Mouse (Mus musculus) brown adipose tissue, adult 24 weeks (tissue): ENCODE measurements around the gene Gmpr. TPM values are rescaled to one million over a fixed set of nuclear protein-coding genes. Genes with fewer than 3 reads are reported as not detected.

Source experiments
- H3K27ac ChIP-seq: fragments of 200-500 bp; replicated peaks from 2 replicates; pipeline ENCODE4 v1.5.1; 2012; ENCODE audit warnings: low read depth, mild to moderate bottlenecking, low read length
- H3K4me1 ChIP-seq: fragments of 200-500 bp; 2 replicates; pipeline ENCODE4 v1.6.1; 2012; ENCODE audit warnings: low read length, mixed read lengths; ENCODE audit not compliant: control insufficient read depth, insufficient read depth, insufficient read length
- H3K4me3 ChIP-seq: fragments of 200-500 bp; 2 replicates; pipeline ENCODE4 v1.5.1; 2012; ENCODE audit warnings: low read depth, mild to moderate bottlenecking, low read length, moderate library complexity; ENCODE audit not compliant: insufficient read depth
- polyA plus RNA-seq: library from polyadenylated mRNA; stranded (reverse); fragments of >200 nt; gene quantifications from 2 replicates; pipeline ENCODE4 v1.2.4, GENCODE M21; 2012; ENCODE audit not compliant: missing spikeins, insufficient read depth, insufficient read length

Gene Gmpr
- polyA plus RNA-seq, 1 experiment = 74.5 TPM

GRCm38 (mm10) chr13:45583061-45583460 is 75.8 kb downstream of the Gmpr start:
- Histone ChIP-seq H3K27ac (no peak overlapping the region), H3K4me1 (peaks cover 4% of the 10 kb centered on the region; the same call in 1 of the 2 replicates), H3K4me3 (no peak overlapping the region)

GRCm38 (mm10) chr13:45590898-45591297 is 83.7 kb downstream of the Gmpr start:
- H3K4me1 ChIP-seq = no peaks in the 10 kb centered on the region
- H3K27ac ChIP-seq = no peak overlapping the region

GRCm38 (mm10) chr13:45593914-45594313 is 86.7 kb downstream of the Gmpr start:
- H3K4me3 ChIP-seq = no peak overlapping the region
- no peaks in the 10 kb centered on the region for H3K4me1 ChIP-seq
- H3K27ac ChIP-seq = no peak overlapping the region

More at GRCm38 (mm10) chr13:45590898-45591297, 83.7 kb downstream of the Gmpr start:
- no peak overlapping the region for H3K4me3 ChIP-seq

- Histone ChIP-seq H3K4me1 (no peaks in the 10 kb centered on the region), H3K4me3 (no peak overlapping the region), H3K27ac (no peak overlapping the region)
Measured at GRCm38 (mm10) chr13:45595416-45595815, 88.2 kb downstream of the Gmpr start.

GRCm38 (mm10) chr13:45599831-45600230 is 92.6 kb downstream of the Gmpr start:
- no peaks in the 10 kb centered on the region for H3K4me1 ChIP-seq
- no peak overlapping the region for H3K4me3 ChIP-seq
- no peak overlapping the region for H3K27ac ChIP-seq

- no peak overlapping the region for H3K27ac ChIP-seq
- no peaks in the 10 kb centered on the region for H3K4me1 ChIP-seq
- no peak overlapping the region for H3K4me3 ChIP-seq
Measured at GRCm38 (mm10) chr13:45600443-45600842, 93.2 kb downstream of the Gmpr start.

Other genes starting within 250 kb of the Gmpr start
- 4.7 and 12.9 TPM in 2 replicates for gene Mylip, start 117.7 kb upstream of the Gmpr start, polyA plus RNA-seq